Mouse (Mus musculus) forebrain, postnatal 0 days (tissue): Measurements from ENCODE around the gene Zfp212. TPM values are rescaled to one million over a fixed set of nuclear protein-coding genes. Genes with fewer than 3 reads are reported as not detected.

Experiments used
- ATAC-seq: fragments of 200-750 bp; cut with Nextera tagmentation; 2 replicates; pipeline ENCODE4 v1.8.0; 2017; ENCODE audit warnings: mild to moderate bottlenecking, moderate library complexity
- DNase-seq: peaks from one replicate; pipeline ENCODE4 v3.0.0-alpha.2; 2015
- H3K27ac ChIP-seq: fragments of 300-500 bp; sonication (generic); 2 replicates; pipeline ENCODE4 v1.5.1; 2014; ENCODE audit warnings: low read depth, mild to moderate bottlenecking, antibody characterized with exemption, low read length, moderate library complexity, mixed read lengths
- H3K27me3 ChIP-seq: fragments of 300-500 bp; sonication (generic); 2 replicates; pipeline ENCODE4 v1.6.1; 2014; ENCODE audit warnings: mild to moderate bottlenecking, low read length, mixed read lengths; ENCODE audit not compliant: insufficient read depth
- H3K36me3 ChIP-seq: fragments of 300-500 bp; sonication (generic); 2 replicates; pipeline ENCODE4 v1.6.1; 2014; ENCODE audit warnings: mild to moderate bottlenecking, moderate library complexity; ENCODE audit not compliant: insufficient read depth
- H3K4me1 ChIP-seq: fragments of 300-500 bp; sonication (generic); 2 replicates; pipeline ENCODE4 v1.6.1; 2014; ENCODE audit warnings: antibody characterized with exemption; ENCODE audit not compliant: insufficient read depth
- H3K4me2 ChIP-seq: fragments of 300-500 bp; sonication (generic); 2 replicates; pipeline ENCODE4 v1.6.1; 2014; ENCODE audit warnings: low read depth, mild to moderate bottlenecking, moderate library complexity
- H3K4me3 ChIP-seq: fragments of 300-500 bp; sonication (generic); 2 replicates; pipeline ENCODE4 v1.5.1; 2014; ENCODE audit warnings: low read depth, low read length, mixed read lengths
- H3K9ac ChIP-seq: fragments of 300-500 bp; sonication (generic); 2 replicates; pipeline ENCODE4 v1.6.1; 2014; ENCODE audit warnings: mild to moderate bottlenecking
- H3K9me3 ChIP-seq: fragments of 300-500 bp; sonication (generic); 2 replicates; pipeline ENCODE4 v1.6.1; 2016; ENCODE audit warnings: low read length
- CTCF ChIP-seq: sonication (generic); IDR thresholded peaks from 2 replicates; pipeline ENCODE4 v1.5.1; 2016; ENCODE audit warnings: antibody characterized with exemption, control low read depth, low read depth
- WGBS: fragments of 180-500 bp; shearing (Covaris S2); extraction: QIAGEN DNeasy Blood & Tissue Kit; methylation state at CpG from one replicate; pipeline ENCODE4 v1.1.7; 2014; 5-methylcytosine and 5-hydroxymethylcytosine counted together
- polyA plus RNA-seq: library from polyadenylated mRNA; unstranded; fragments of >200 nt; fragmentation: Nextera tagmentation; extraction: Ambion mirVana; gene quantifications from 2 replicates; pipeline ENCODE4 v1.2.1, GENCODE M21; 2015
- total RNA-seq: library from RNA; depleted of rRNA; stranded (reverse); fragments of >200 nt; gene quantifications from 2 replicates; pipeline ENCODE4 v1.2.3, GENCODE M21; 2014

The Zfp212 gene
- total and polyA plus RNA-seq, 2 experiments from 2014 or later = 17.0 to 19.3 TPM

DNA sequence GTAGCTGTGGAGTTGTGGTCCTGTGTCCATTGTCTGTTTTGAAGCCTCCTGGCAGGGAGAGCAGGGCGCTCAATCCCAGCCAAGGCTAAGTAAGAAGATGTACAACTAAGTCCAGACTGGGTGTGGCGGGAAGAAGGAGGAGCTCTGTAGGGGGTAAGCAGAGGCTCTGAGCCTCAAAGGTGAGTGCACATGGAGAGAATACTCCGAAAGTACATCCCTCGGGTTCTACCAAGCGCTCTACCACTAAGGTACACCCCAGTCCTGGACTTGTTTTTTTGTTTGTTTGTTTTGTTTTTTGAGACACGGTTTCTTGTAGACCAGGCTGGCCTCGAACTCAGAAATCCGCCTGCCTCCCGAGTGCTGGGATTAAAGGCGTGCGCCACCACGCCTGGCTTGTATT lies 22.2 kb downstream of the Zfp212 start:
- ATAC-seq (no peak; the same call in none of the 2 replicates), DNase-seq (peak; percentile 7)
- Histone ChIP-seq H3K27me3 (no peaks in the 10 kb centered on the region; the same call in 1 of the 2 replicates), H3K4me1 (no peaks in the 10 kb centered on the region), H3K4me2 (peak overlapping the region; percentile 68), H3K27ac (no peak overlapping the region), H3K4me3 (peak overlapping the region; percentile 38), H3K36me3 (no peaks in the 10 kb centered on the region), H3K9ac (peak overlapping the region; percentile 54; the same call in 1 of the 2 replicates), H3K9me3 (no peaks in the 10 kb centered on the region)
- TF ChIP-seq CTCF = no peak
- WGBS = 47% methylated on average over 12 of the region's 12 CpGs

GRCm38 (mm10) chr6:47943021-47943691 lies 22.9 kb downstream of the Zfp212 start:
- Histone ChIP-seq H3K4me3 (peak overlapping the region; percentile 38), H3K27ac (no peak overlapping the region)
- WGBS = 13% methylated on average over 63 of the region's 64 CpGs

GRCm38 (mm10) chr6:47943721-47944120 lies 23.4 kb downstream of the Zfp212 start:
- no peak overlapping the region for H3K4me3 ChIP-seq
- no peaks in the 10 kb centered on the region for H3K4me1 ChIP-seq
- no peak for TF ChIP-seq CTCF
- no peaks in the 10 kb centered on the region for H3K9me3 ChIP-seq
- H3K27ac ChIP-seq = no peak overlapping the region
- no peaks in the 10 kb centered on the region for H3K36me3 ChIP-seq
- WGBS = 81% methylated on average over 3 of the region's 3 CpGs
- H3K4me2 ChIP-seq = peak overlapping the region; percentile 68
- no peak overlapping the region for H3K9ac ChIP-seq
- no peak for DNase-seq
- H3K27me3 ChIP-seq = no peaks in the 10 kb centered on the region; the same call in 1 of the 2 replicates
- ATAC-seq = no peak

More at GRCm38 (mm10) chr6:47943021-47943691, 22.9 kb downstream of the Zfp212 start:
- Histone ChIP-seq H3K4me1 (no peaks in the 10 kb centered on the region), H3K9me3 (no peaks in the 10 kb centered on the region), H3K36me3 (no peaks in the 10 kb centered on the region), H3K9ac (peak overlapping the region; percentile 54), H3K27me3 (no peaks in the 10 kb centered on the region; the same call in 1 of the 2 replicates), H3K4me2 (peak overlapping the region; percentile 68)
- peak; percentile 85 for ATAC-seq
- DNase-seq = peak; percentile 53
- TF ChIP-seq CTCF = peak; percentile 55

DNA sequence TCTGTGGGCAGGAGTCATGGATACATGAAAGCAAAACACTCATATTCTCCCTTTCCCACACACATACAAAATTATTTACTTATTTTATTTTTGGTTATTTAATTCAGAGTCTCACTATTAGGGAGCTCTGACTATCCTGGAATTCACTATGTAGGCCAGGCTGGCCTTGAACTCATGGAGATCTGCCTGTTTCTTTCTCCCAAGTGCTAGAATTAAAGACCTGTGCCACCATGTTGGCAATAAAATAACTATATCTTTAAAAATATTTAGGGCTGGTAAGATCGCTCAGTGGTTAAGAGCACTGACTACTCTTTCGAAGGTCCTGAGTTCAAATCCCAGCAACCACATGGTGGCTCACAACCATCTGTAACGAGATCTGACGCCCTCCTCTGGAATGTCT lies 27.1 kb downstream of the Zfp212 start:
- H3K4me3 ChIP-seq = no peak overlapping the region
- H3K9ac ChIP-seq = no peak overlapping the region
- ATAC-seq = no peak
- 94% methylated on average over 4 of the region's 4 CpGs for WGBS
- H3K9me3 ChIP-seq = no peaks in the 10 kb centered on the region
- H3K27ac ChIP-seq = no peak overlapping the region
- no peak overlapping the region for H3K4me2 ChIP-seq
- no peaks in the 10 kb centered on the region for H3K36me3 ChIP-seq
- H3K27me3 ChIP-seq = no peaks in the 10 kb centered on the region; the same call in 1 of the 2 replicates
- DNase-seq = no peak
- H3K4me1 ChIP-seq = no peaks in the 10 kb centered on the region
- TF ChIP-seq CTCF = no peak

DNA sequence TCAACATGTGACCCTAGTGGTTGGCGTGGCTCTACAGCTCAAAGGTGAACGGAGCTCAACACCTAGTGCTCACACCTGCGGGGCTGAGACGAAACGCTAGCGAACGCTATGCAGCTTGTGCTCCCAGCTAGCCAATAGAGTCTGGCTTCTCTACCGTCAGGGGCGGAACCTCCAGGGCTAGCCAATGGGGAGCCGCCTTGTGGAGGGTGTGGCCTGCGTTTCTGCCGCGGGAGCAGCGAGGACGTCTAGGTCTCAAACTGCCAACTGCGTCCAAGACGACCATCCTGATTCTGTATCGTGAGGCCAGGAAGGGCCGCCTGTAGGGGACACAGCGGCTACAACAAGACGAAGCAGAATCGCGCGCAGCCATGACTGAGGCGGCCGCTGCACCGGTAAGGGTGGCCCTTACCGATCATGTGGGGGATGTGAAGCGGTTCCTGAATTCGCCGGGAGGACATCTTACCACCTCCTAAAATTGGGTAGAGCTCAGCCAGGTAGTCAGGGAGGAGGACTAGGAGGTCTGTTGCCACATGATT lies 33.0 kb downstream of the Zfp212 start, which contains the start of gene Zfp956:
Gene Zfp956, plus strand, starts transcription at position 200 of the 536 bp plus-strand sequence.
- no peaks in the 10 kb centered on the region for H3K27me3 ChIP-seq
- peak within 1 kb of the TSS; percentile 78 for H3K4me3 ChIP-seq
- peak; percentile 100 for ATAC-seq
- under 1% methylated on average over 31 of the region's 31 CpGs for WGBS
- no peak; the same call in 1 of the 2 replicates for TF ChIP-seq CTCF
- no peaks in the 10 kb centered on the region for H3K9me3 ChIP-seq
- peak within 1 kb of the TSS; percentile 81 for H3K4me2 ChIP-seq
- DNase-seq = peak; percentile 95
- peak within 1 kb of the TSS; percentile 73 for H3K9ac ChIP-seq
- H3K36me3 ChIP-seq = peaks cover 17% of the 10 kb centered on the region
- H3K27ac ChIP-seq = peak within 1 kb of the TSS; percentile 79
- peaks cover 18% of the 10 kb centered on the region for H3K4me1 ChIP-seq

GRCm38 (mm10) chr6:47954425-47954824 lies 34.1 kb downstream of the Zfp212 start:
- Histone ChIP-seq H3K27ac (no peak overlapping the region), H3K27me3 (no peaks in the 10 kb centered on the region), H3K4me3 (peak overlapping the region; percentile 78; the same call in 1 of the 2 replicates), H3K9me3 (no peaks in the 10 kb centered on the region), H3K4me1 (peaks cover 18% of the 10 kb centered on the region), H3K36me3 (peaks cover 25% of the 10 kb centered on the region), H3K4me2 (peak overlapping the region; percentile 81), H3K9ac (0 out of 2 replicates have a peak overlapping the region, but pooled peaks have one; percentile 73)
- no peak for TF ChIP-seq CTCF
- DNase-seq = no peak
- WGBS = 92% methylated on average over 3 of the region's 3 CpGs
- ATAC-seq = no peak

DNA sequence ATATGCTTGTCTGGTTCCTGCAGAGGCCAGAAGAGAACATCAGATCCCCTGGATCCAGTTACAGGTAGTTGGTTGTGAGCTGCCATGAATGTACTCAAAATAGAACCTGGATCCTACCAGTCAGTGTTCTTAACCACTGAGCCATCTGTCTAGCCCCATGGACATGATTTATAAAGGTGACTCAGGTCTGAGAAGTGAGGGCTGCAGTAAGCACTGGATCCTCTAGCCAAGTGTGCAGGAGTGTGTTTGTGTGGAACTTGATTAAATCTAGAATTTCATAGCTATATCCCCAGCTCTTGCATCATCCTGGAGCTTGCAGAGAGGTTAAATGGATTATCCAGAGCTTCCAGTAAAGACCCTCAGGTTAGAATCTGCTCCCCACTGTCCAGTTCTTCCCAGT lies 37.5 kb downstream of the Zfp212 start:
- Histone ChIP-seq H3K36me3 (peaks cover 53% of the 10 kb centered on the region), H3K4me3 (no peak overlapping the region), H3K4me2 (no peak overlapping the region), H3K27ac (no peak overlapping the region), H3K9ac (no peak overlapping the region), H3K9me3 (no peaks in the 10 kb centered on the region), H3K27me3 (no peaks in the 10 kb centered on the region), H3K4me1 (peaks cover 16% of the 10 kb centered on the region)
- ATAC-seq = no peak
- DNase-seq = no peak
- TF ChIP-seq CTCF = no peak
